Mouse (Mus musculus) heart, embryonic 11.5 days (tissue): ENCODE results near the gene Arhgdib. TPM values are rescaled to one million over a fixed set of nuclear protein-coding genes. Genes with fewer than 3 reads are reported as not detected.

Source experiments
- ATAC-seq: fragments of 200-750 bp; cut with Nextera tagmentation; replicated peaks from 2 replicates; pipeline ENCODE4 v1.8.0; 2017; ENCODE audit warnings: moderate library complexity; ENCODE audit not compliant: insufficient number of reproducible peaks, low FRiP score, low TSS enrichment
- H3K27ac ChIP-seq: fragments of 300-500 bp; sonication (generic); 2 replicates; pipeline ENCODE4 v1.5.1; 2014; ENCODE audit warnings: mild to moderate bottlenecking, low read depth, low read length
- H3K27me3 ChIP-seq: fragments of 300-500 bp; sonication (generic); 2 replicates; pipeline ENCODE4 v1.6.1; 2014; ENCODE audit warnings: mild to moderate bottlenecking, low read length, mixed read lengths; ENCODE audit not compliant: control insufficient read depth, insufficient read depth
- H3K36me3 ChIP-seq: fragments of 300-500 bp; sonication (generic); 2 replicates; pipeline ENCODE4 v1.6.1; 2014; ENCODE audit warnings: mild to moderate bottlenecking, low read length, moderate library complexity, mixed read lengths; ENCODE audit not compliant: control insufficient read depth, insufficient read depth
- H3K4me1 ChIP-seq: fragments of 300-500 bp; sonication (generic); 2 replicates; pipeline ENCODE4 v1.6.1; 2014; ENCODE audit warnings: low read length; ENCODE audit not compliant: control insufficient read depth, insufficient read depth
- H3K4me2 ChIP-seq: fragments of 300-500 bp; sonication (generic); 2 replicates; pipeline ENCODE4 v1.6.1; 2014; ENCODE audit warnings: mild to moderate bottlenecking, moderate library complexity
- H3K4me3 ChIP-seq: fragments of 300-500 bp; sonication (generic); 2 replicates; pipeline ENCODE4 v1.5.1; 2014; ENCODE audit warnings: low read depth, low read length
- H3K9ac ChIP-seq: fragments of 300-500 bp; sonication (generic); 2 replicates; pipeline ENCODE4 v1.6.1; 2014; ENCODE audit warnings: mild to moderate bottlenecking, low read depth, low read length, moderate library complexity
- H3K9me3 ChIP-seq: fragments of 300-500 bp; sonication (generic); replicated peaks from 2 replicates; pipeline ENCODE4 v1.6.1; 2016; ENCODE audit warnings: low read length; ENCODE audit not compliant: control insufficient read depth
- WGBS: fragments of 180-500 bp; shearing (Covaris S2); extraction: QIAGEN DNeasy Blood & Tissue Kit; methylation state at CpG from one replicate; pipeline ENCODE4 v1.1.7; 2014; ENCODE audit not compliant: insufficient replicate concordance; 5-methylcytosine and 5-hydroxymethylcytosine counted together
- polyA plus RNA-seq: library from polyadenylated mRNA; unstranded; fragments of >200 nt; fragmentation: Nextera tagmentation; extraction: Ambion mirVana; gene quantifications from 2 replicates; pipeline ENCODE4 v1.2.1, GENCODE M21; 2014

Arhgdib gene
- polyA plus RNA-seq, 1 experiment from 2014 or later = 115 TPM

- H3K4me3 ChIP-seq = no peak overlapping the region
- ATAC-seq = no peak
- no peak overlapping the region for H3K4me2 ChIP-seq
- no peaks in the 10 kb centered on the region for H3K9me3 ChIP-seq
- no peaks in the 10 kb centered on the region for H3K4me1 ChIP-seq
- H3K36me3 ChIP-seq = no peaks in the 10 kb centered on the region
- 74% methylated on average over 3 of the region's 3 CpGs for WGBS
- H3K9ac ChIP-seq = no peak overlapping the region
- no peak overlapping the region for H3K27ac ChIP-seq
- no peaks in the 10 kb centered on the region for H3K27me3 ChIP-seq
Observed at GRCm38 (mm10) chr6:136883431-136883915, 58.2 kb downstream of the Arhgdib start.

- Histone ChIP-seq H3K27ac (no peak overlapping the region), H3K9me3 (no peaks in the 10 kb centered on the region), H3K36me3 (no peaks in the 10 kb centered on the region), H3K9ac (no peak overlapping the region), H3K4me2 (no peak overlapping the region), H3K4me3 (no peak overlapping the region), H3K27me3 (no peaks in the 10 kb centered on the region), H3K4me1 (no peaks in the 10 kb centered on the region)
- no peak for ATAC-seq
- 65% methylated on average over 8 of the region's 8 CpGs for WGBS
Observed at GRCm38 (mm10) chr6:136881678-136882077, 60.0 kb downstream of the Arhgdib start.

- 0 out of 2 replicates have a peak, but pooled peaks have one; percentile 35 for ATAC-seq
Observed at GRCm38 (mm10) chr6:136875670-136876069, 66.0 kb downstream of the Arhgdib start, which contains the start of gene Mgp. TSS of gene Mgp (minus strand) at chr6:136875823.

DNA sequence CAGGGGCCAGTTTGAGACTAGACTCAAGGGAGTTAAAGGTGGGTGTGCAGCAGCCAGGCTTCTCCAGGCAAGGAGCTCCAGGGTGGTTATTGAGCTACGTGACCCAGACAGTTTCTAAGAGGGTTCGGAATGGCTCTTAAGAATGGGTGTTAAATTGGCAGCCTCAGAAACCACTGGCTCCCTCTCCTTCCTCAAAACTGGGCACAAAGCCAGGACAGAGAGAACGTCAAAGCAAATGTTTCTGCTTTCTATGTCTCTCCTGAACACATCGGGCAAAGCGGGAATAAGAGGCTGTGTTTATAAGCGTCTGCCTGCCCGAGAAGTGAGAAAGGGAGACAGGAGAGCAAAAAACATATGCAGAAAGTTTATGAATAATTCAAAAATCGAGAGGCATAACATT is 67.1 kb downstream of the Arhgdib start:
- H3K4me3 ChIP-seq = no peak overlapping the region
- peaks cover 9% of the 10 kb centered on the region for H3K4me1 ChIP-seq
- no peak for ATAC-seq
- H3K36me3 ChIP-seq = no peaks in the 10 kb centered on the region
- peak overlapping the region; percentile 20 for H3K4me2 ChIP-seq
- no peak overlapping the region for H3K27ac ChIP-seq
- no peak overlapping the region for H3K9ac ChIP-seq
- whole genome bisulfite sequencing = 43% methylated on average over 8 of the region's 8 CpGs
- H3K9me3 ChIP-seq = no peaks in the 10 kb centered on the region
- no peaks in the 10 kb centered on the region for H3K27me3 ChIP-seq

More at GRCm38 (mm10) chr6:136875670-136876069, 66.0 kb downstream of the Arhgdib start, which contains the start of gene Mgp:
- H3K27ac ChIP-seq = no peak within 1 kb of the TSS
- H3K9me3 ChIP-seq = no peaks in the 10 kb centered on the region
- H3K9ac ChIP-seq = peak within 1 kb of the TSS; percentile 64
- H3K4me3 ChIP-seq = peak within 1 kb of the TSS; percentile 28
- no peaks in the 10 kb centered on the region for H3K36me3 ChIP-seq
- 24% methylated on average over 9 of the region's 9 CpGs for WGBS
- H3K4me1 ChIP-seq = peaks cover 9% of the 10 kb centered on the region
- peak within 1 kb of the TSS; percentile 50 for H3K4me2 ChIP-seq
- no peaks in the 10 kb centered on the region for H3K27me3 ChIP-seq

Other genes starting within 250 kb of the Arhgdib start
- gene Gucy2c, start 160.1 kb downstream of the Arhgdib start, polyA plus RNA-seq = 0.11 TPM in 1 of 2 replicates, not detected in the other
- gene Hist4h4, start 137.5 kb downstream of the Arhgdib start, polyA plus RNA-seq = 0.17 and 0.51 TPM in 2 replicates
- gene H2afj, start 133.7 kb downstream of the Arhgdib start, polyA plus RNA-seq = 81.7 and 91.1 TPM in 2 replicates
- 1.6 and 2.1 TPM in 2 replicates for gene BC049715, start 114.3 kb downstream of the Arhgdib start, polyA plus RNA-seq
- 93.5 and 107 TPM in 2 replicates for gene Wbp11, start 113.7 kb downstream of the Arhgdib start, polyA plus RNA-seq
- gene Smco3, start 106.4 kb downstream of the Arhgdib start, polyA plus RNA-seq = not detected in 2 replicates
- 13.2 and 15.1 TPM in 2 replicates for gene Art4, start 84.2 kb downstream of the Arhgdib start, polyA plus RNA-seq
- 73.6 and 75.1 TPM in 2 replicates for gene Mgp, start 66.1 kb downstream of the Arhgdib start, polyA plus RNA-seq
- gene Erp27, start 19.7 kb downstream of the Arhgdib start, polyA plus RNA-seq = 1.3 and 1.5 TPM in 2 replicates
- 0.43 TPM in 1 of 2 replicates, not detected in the other for gene Pde6h, start 18.1 kb downstream of the Arhgdib start, polyA plus RNA-seq
- gene Rerg, start 228.6 kb upstream of the Arhgdib start, polyA plus RNA-seq = 4.4 and 4.6 TPM in 2 replicates